Mouse (Mus musculus) macrophage (primary cell): Measurements from ENCODE around the gene Muc1. TPM values are rescaled to one million over a fixed set of nuclear protein-coding genes. Genes with fewer than 3 reads are reported as not detected.

ENCODE experiments used
- H3K27ac ChIP-seq: fragments of 350-480 bp; formaldehyde crosslinking; 2 replicates; pipeline ENCODE4 v1.9.0; 2021
- H3K36me3 ChIP-seq: fragments of 350-480 bp; formaldehyde crosslinking; 2 replicates; pipeline ENCODE4 v1.9.0; 2021; ENCODE audit errors: inconsistent target
- H3K4me3 ChIP-seq: fragments of 350-480 bp; formaldehyde crosslinking; 2 replicates; pipeline ENCODE4 v1.9.0; 2021; ENCODE audit errors: inconsistent target
- H3K79me2 ChIP-seq: fragments of 350-480 bp; formaldehyde crosslinking; 2 replicates; pipeline ENCODE4 v1.9.0; 2021; ENCODE audit errors: inconsistent target
- WGBS: methylation state at CpG from one replicate; pipeline ENCODE4 v1.1.7; 2026; ENCODE audit warnings: inconsistent platforms; ENCODE audit not compliant: missing documents; 5-methylcytosine and 5-hydroxymethylcytosine counted together
- polyA plus RNA-seq: library from polyadenylated mRNA; stranded (reverse); fragments of 250-400 nt; gene quantifications from 3 replicates; pipeline ENCODE4 v1.2.4, GENCODE M21; 2018; ENCODE audit warnings: inconsistent platforms

The Muc1 gene
- polyA plus RNA-seq, 1 experiment from 2014 or later = not detected

DNA sequence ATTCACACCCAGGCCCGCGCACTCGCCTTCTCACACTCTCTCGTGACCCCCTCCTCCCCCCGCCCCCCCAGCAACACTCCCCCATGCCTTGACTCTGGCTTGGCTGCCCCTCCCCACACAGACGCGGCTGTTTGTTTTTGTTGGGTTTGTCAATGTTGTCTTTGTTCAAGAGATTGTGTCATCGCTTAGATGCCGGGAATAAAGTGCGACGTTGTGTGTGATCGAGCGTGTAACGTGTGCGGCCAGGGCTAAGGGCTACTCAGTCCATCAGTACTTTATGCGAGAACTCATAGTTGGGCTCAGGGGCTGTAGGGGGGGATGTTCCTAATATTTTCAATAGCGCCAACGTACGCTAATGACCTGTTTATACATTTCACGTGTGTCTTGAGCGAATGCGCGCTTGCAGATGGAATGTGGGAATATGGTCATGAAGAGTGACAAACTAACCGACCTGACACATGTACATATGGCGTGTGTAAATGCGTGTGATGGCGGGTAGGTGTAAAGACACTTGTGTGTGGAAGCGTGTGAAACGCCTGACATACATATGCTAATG lies 51.3 kb downstream of the Muc1 start:
- H3K4me3 ChIP-seq = peak overlapping the region; percentile 33
- no peaks in the 10 kb centered on the region for H3K36me3 ChIP-seq
- WGBS = 3% methylated on average over 29 of the region's 29 CpGs
- H3K79me2 ChIP-seq = no peaks in the 10 kb centered on the region
- no peak overlapping the region for H3K27ac ChIP-seq

DNA sequence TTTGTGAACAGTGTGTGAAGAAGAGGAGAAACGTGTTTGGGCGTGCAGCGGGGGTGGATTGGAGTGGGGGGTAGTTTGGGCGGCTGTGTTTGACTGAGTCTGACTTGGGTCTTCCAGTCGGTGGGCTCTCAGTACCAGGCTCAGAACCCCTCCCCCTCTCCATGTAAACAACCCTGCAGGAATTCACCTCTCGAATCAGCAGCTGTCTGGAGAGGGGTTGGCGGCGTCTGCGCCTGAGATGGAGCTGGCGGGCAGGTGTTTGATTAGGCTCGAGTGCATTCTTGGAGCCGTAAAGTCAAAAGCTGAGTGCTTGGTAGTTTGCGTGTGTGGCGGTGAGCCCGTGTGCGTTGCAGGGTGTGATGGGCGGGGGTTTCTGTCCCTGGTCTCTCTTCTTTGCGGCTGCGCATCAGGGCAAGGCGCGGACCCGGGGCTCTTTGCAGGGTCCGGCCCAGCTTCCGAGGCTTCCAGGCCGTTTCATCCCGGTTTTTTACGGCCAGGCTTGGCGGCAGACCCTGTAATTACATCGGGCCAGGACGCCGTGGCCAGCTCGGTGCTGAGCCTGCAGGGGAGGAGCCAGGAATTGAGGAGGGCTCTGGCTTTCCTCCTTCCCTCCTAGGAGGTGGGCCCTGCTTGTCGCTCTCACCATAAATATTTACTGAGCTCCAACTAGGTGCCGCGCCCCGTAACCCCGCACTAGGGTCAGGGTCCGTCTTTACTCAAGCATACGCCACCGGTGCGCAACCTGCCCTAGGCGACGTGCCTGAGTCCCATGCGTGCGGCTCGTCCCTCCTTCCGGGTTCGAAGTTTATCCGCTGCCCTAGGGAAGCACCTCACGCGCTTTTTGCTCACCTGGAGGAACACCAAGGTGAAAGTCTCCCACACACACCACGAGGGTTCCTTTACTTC lies 52.0 kb downstream of the Muc1 start, which contains the start of gene Efna1:
Gene Efna1 (minus strand): TSS at position 537 of the 906 bp plus-strand sequence.
- Histone ChIP-seq H3K36me3 (no peaks in the 10 kb centered on the region), H3K79me2 (no peaks in the 10 kb centered on the region), H3K27ac (no peak within 1 kb of the TSS), H3K4me3 (peak within 1 kb of the TSS; percentile 33)
- WGBS = 3% methylated on average over 51 of the region's 52 CpGs

DNA sequence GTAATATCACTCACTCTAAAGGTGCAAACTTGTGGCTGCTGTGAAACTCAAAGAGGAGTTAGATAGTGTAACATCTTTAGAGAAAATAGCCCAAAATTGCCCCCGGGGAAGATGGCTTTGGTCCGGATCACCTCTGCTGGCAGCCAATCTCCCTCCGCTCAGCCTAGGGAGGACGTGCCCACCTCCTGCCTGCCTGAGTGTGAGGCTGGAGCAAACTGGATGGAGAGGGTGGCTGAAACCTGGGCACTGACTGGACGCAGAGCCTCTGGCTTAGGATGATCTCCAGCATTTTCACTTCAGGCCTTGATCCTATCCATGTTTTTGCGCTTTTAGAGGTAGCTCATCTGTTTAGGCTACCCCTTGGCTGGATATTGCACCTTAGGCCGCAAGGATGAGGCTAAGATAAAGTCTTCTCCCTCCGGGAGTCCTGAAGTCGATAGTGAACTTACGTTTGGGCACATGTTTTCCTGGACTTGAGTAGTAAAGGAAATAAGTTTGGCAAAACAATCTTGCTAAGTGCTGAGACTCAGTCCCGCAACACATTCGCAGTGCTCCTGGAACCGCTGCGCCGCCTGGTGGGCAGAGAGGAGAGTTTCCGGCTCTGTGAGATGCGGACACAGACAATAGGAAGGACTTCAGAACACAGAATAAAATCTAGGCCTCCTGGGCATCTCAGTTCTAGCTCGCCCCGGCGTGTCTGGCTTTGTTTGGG lies 52.9 kb downstream of the Muc1 start:
- WGBS = 19% methylated on average over 20 of the region's 20 CpGs
- Histone ChIP-seq H3K79me2 (no peaks in the 10 kb centered on the region), H3K4me3 (peak overlapping the region; percentile 31)

DNA sequence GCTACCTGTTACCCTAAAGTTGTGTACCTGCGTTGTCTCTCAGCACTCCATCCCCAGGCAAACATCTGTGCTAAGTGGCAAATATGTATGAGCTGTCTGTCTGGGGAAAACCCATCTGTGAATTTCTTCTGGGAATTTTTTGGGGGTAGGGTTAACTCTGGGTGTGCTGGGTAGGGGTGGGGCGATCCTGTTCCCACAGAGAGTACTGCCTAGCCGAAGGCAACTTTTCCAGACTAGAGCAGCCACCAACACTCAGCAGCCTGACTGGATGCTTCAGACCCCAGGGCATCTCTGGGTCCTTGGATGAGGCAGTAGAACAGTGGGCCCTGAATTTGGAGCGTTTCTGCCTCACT lies 53.4 kb downstream of the Muc1 start:
- no peak overlapping the region for H3K27ac ChIP-seq
- H3K36me3 ChIP-seq = no peaks in the 10 kb centered on the region
- no peaks in the 10 kb centered on the region for H3K79me2 ChIP-seq
- WGBS = 45% methylated on average over 4 of the region's 4 CpGs
- no peak overlapping the region for H3K4me3 ChIP-seq

More for the DNA sequence above, 52.9 kb downstream of the Muc1 start:
- Histone ChIP-seq H3K27ac (no peak overlapping the region), H3K36me3 (no peaks in the 10 kb centered on the region)

Other genes with a start within 250 kb of the Muc1 start
- 8.1 to 14.4 TPM (median 11.2 TPM) in 3 replicates for gene Rusc1, start 135.7 kb upstream of the Muc1 start, polyA plus RNA-seq
- not detected in 3 replicates for gene Gm43738, start 128.0 kb upstream of the Muc1 start, polyA plus RNA-seq
- gene Fdps, start 127.1 kb upstream of the Muc1 start, polyA plus RNA-seq = 31.5 to 168 TPM (median 106 TPM) in 3 replicates
- gene Pklr, start 92.9 kb upstream of the Muc1 start, polyA plus RNA-seq = not detected in 3 replicates
- 0.11 to 0.20 TPM (median 0.15 TPM) in 3 replicates for gene Hcn3, start 68.9 kb upstream of the Muc1 start, polyA plus RNA-seq
- 19.9 to 35.6 TPM (median 25.1 TPM) in 3 replicates for gene Clk2, start 64.3 kb upstream of the Muc1 start, polyA plus RNA-seq
- gene Scamp3, start 51.6 kb upstream of the Muc1 start, polyA plus RNA-seq = 79.6 to 84.3 TPM (median 80.5 TPM) in 3 replicates
- 1.1 to 4.4 TPM (median 1.9 TPM) in 3 replicates for gene Fam189b, start 45.9 kb upstream of the Muc1 start, polyA plus RNA-seq
- 205 to 294 TPM (median 220 TPM) in 3 replicates for gene Gba, start 26.1 kb upstream of the Muc1 start, polyA plus RNA-seq
- 0.17 to 0.68 TPM (median 0.34 TPM) in 3 replicates for gene Thbs3, start 13.9 kb upstream of the Muc1 start, polyA plus RNA-seq
- gene Mtx1, start 2.0 kb upstream of the Muc1 start, polyA plus RNA-seq = 55.2 to 102 TPM (median 79.3 TPM) in 3 replicates
- gene Krtcap2, start 16.9 kb downstream of the Muc1 start, polyA plus RNA-seq = 30.5 to 54.3 TPM (median 43.8 TPM) in 3 replicates
- 0.22 TPM in 1 of 3 replicates, not detected in the others for gene Trim46, start 17.3 kb downstream of the Muc1 start, polyA plus RNA-seq
- 23.7 to 90.4 TPM (median 70.3 TPM) in 3 replicates for gene Dpm3, start 30.3 kb downstream of the Muc1 start, polyA plus RNA-seq
- 18.0 to 31.9 TPM (median 31.9 TPM) in 3 replicates for gene Slc50a1, start 41.5 kb downstream of the Muc1 start, polyA plus RNA-seq
- gene Efna1, start 52.1 kb downstream of the Muc1 start, polyA plus RNA-seq = 0.20 to 0.25 TPM in 2 of 3 replicates, not detected in the other
- gene Efna3, start 93.9 kb downstream of the Muc1 start, polyA plus RNA-seq = not detected in 3 replicates
- not detected in 3 replicates for gene Efna4, start 109.0 kb downstream of the Muc1 start, polyA plus RNA-seq
- 143 to 250 TPM (median 157 TPM) in 3 replicates for gene Adam15, start 120.9 kb downstream of the Muc1 start, polyA plus RNA-seq
- not detected in 3 replicates for gene Dcst2, start 132.9 kb downstream of the Muc1 start, polyA plus RNA-seq
- not detected in 3 replicates for gene Dcst1, start 136.2 kb downstream of the Muc1 start, polyA plus RNA-seq
- 41.6 to 50.1 TPM (median 42.1 TPM) in 3 replicates for gene Zbtb7b, start 165.7 kb downstream of the Muc1 start, polyA plus RNA-seq
- not detected in 3 replicates for gene Lenep, start 173.7 kb downstream of the Muc1 start, polyA plus RNA-seq
- 11.3 to 17.1 TPM (median 16.4 TPM) in 3 replicates for gene Flad1, start 182.8 kb downstream of the Muc1 start, polyA plus RNA-seq
- 6.1 to 27.6 TPM (median 13.1 TPM) in 3 replicates for gene Cks1b, start 189.3 kb downstream of the Muc1 start, polyA plus RNA-seq
- 32.7 to 33.3 TPM (median 32.9 TPM) in 3 replicates for gene Shc1, start 189.4 kb downstream of the Muc1 start, polyA plus RNA-seq
- gene Pygo2, start 201.2 kb downstream of the Muc1 start, polyA plus RNA-seq = 7.7 to 18.5 TPM (median 16.4 TPM) in 3 replicates
- 5.3 to 6.8 TPM (median 5.4 TPM) in 3 replicates for gene Pbxip1, start 207.6 kb downstream of the Muc1 start, polyA plus RNA-seq
- gene Pmvk, start 225.5 kb downstream of the Muc1 start, polyA plus RNA-seq = 15.3 to 25.4 TPM (median 21.3 TPM) in 3 replicates